Mouse (Mus musculus) mouse embryonic stem cell (cell line): ENCODE measurements around the gene Epb41l2.

Experiments
- in situ Hi-C, 2 experiments: fragments of 300-500 bp; cut with MboI; formaldehyde crosslinking; loops; 1 replicate in 1 of 2; 3 replicates in 1 of 2; pipeline ENCODE4 v1.14.3; 2019 to 2020; ENCODE audit warnings: low sequenced_read_pairs in 2 of 2, low pct_unique_long_range_greater_than_20kb in 1 of 2, mixed read lengths in 1 of 2; ENCODE audit not compliant: unreplicated experiment in 1 of 2

Gene Epb41l2

DNA sequence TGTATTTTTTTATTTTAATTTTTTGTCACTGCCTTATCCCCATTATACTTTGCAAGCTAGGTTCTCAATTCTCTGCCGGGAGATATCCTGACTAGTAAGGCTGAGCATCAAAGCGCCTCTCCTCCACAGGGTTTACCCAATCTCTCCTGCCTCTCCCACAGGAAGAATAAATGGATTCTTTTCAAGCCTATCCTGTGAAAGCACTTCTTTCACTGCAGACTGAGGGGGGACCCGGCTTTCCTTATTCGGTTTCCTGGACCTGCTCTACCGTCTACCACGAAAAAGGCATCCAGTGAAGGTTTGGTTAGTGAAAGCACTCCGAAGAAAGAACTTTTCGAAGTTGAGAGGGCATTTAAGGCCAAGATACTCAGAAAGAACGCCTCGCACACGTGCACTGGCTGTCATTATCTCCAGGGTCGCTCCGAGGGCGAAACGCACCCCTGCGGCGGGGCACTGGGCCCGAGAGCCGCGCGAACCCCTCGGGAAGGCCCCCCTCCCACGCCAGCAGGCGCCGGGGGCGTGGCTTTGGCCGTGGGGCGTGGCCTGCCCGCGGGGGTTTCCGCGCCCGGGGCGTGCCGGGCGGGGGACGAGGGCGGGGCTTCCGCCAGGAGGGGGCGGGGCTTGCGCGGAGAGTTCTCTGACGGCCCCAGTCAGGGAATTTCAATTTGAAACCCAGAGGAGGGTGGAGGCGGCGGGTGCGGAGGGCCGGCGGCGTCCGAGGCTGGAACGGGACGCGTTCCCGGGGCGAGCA, at the start of gene Epb41l2:
TSS of gene Epb41l2 (plus strand) at position 591 of the 751 bp plus-strand sequence.
- in situ Hi-C loops = no loop called here

DNA sequence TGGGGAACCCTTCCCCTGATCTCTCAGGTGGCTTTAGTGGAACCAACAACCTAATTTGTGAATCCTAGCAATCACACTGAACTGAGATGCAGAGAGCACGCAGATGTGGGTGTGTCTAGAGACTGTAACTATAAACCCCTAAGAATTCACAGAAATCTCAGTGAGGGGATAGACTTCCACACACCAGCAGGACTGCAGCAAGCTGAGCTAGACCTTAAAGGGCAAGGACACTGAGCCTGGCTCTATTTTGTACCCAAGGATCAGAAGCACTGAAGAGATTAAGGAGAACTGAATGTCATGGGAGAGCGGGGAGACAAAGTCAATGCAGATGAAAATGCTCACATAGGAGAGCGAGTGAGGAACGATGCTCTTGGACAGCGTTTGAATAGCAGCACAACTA, 49.6 kb upstream of the Epb41l2 start:
- in situ Hi-C loops = no loop called here

DNA sequence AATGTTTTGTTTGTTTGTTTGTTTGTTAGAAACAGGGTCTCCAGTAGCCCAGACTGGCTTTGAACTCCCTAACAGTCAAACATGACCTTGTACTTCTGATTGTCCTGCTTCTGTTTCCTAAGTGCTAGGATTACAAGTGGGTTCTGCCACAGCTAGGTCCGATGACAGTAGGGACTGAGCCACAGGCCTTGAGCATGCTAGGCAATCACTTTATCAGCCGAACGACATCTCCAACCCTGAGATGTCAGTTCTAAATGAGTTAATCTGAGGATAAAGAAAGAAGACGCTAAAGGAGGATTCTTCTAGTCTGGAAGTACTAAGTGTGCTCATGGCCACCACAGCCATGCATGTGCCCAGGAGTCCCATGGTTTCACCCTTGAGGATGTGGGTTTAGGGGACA, 48.9 kb upstream of the Epb41l2 start:
- in situ Hi-C loops = no loop called here

DNA sequence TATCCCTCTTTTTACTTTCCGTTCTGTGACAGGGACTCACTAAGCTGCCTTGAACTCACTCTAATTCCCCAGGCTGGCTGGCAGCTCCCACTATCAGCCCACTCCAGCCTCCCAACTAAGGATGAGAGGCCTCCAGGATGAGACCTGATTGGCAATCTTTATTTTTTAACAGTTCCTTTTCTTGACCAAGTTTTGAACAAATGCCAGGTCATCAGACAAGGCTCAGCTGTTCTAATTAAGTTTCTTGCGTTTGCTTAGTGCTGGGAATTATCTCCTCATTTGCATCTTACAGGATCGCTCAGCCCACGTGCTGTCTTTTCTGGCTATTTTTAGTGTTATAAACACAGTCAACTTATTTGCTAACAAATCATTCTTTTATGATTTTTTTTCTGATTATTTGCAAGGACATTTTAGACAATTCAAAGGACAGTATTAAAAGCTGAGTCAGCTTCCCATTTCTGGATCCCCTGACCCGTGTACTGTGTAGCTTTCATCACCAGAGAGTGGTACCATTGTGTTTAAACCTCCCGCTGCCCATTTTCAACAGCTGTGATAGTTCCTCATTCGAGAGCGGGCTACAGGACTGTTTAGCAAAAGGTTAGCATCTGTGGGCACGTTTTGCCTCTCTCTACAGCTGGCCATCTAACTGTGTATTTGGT, 47.9 kb upstream of the Epb41l2 start:
- in situ Hi-C loops = no loop called here

DNA sequence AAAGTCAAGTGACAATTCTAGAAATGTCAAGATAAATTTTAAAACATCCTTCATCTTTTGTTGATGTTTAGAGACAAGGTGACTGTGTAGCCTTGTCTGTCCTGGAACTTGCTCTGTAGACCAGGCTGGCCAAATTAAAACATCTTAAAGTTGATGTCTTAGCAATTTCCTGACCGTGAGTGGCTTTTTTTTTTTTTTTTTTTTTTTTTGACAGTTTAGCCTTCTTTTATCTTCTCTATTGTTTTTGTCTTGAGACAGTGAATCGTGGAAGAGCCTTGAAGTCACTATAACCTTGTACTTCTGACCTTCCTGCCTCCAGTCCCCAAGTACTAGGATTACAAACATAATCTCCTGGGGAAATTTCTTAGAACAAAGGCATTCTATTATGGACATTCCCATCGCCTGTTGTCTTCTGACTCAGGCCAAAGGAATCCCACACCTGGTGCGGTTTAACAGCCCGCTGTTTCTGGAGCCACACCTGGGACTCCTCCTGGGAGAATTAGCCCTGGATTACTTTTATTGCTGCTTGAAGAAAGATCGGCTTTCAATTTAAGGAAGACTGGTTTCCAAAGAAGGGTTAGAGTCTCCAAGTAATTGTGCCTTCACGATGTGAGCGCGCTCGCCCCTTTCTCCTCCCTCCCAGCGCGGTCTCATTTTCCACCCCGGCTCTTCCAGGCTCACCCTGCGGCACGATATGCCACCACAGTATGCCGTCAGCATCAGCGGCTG, 45.6 kb upstream of the Epb41l2 start:
- in situ Hi-C loops = no loop called here

DNA sequence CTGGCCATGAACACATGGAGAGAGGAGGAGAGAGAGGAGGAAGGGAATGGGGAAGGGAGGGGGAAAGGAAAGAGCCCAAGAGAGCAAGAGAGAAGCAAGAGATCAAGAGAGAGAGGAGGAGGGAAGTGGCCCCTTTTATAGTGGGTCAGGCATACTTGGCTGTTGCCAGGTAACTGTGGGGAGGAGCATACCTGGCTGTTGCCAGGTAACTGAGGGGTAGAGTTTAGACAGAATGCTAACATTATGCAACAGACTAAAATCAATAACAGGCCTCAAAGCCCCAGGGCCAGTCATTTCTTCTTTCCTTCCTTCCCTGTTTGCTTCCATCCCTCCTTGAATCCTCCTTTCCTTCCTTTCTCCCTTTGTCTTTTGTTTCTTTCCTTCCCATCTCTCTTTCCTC, 41.9 kb upstream of the Epb41l2 start:
- in situ Hi-C loops = no loop called here

DNA sequence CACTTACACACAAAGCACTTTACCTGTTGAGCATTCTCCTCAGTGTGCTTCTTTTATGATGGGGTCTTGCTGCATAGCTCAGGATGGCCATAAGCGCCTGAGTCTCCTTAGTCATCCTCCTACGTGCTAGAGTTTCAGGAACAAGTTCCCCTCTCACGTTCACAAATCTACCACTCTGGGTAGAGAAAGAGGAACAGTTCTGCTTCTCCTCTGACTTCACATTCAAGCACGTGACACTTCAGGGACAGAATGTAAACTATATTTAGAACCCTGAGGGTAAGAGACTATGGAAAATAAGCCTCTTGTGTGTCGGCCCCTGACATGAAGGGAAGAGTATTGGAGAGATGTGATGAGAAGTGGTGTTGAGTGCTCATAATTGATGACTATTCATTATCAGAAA, 41.2 kb upstream of the Epb41l2 start:
- in situ Hi-C loops = no loop called here

DNA sequence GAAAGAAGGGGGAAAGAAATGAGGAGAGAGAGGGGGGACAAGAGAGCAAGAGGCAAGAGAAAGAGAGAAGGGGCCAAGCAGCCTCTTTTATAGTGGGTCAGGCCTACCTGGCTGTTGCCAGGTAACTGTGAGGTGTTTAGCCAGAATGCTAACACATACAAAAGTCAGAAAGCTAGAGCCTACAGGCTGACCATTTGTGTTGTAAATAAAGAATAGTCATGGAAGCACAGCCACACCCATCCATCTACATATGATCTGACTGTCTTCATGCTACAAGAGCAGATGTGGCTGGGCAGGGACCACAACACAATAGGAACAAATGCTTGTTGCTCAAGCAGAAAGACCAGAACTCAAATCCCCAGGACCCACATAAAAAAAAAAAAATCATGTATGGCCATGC, 40.1 kb upstream of the Epb41l2 start:
- in situ Hi-C loops = no loop called here

DNA sequence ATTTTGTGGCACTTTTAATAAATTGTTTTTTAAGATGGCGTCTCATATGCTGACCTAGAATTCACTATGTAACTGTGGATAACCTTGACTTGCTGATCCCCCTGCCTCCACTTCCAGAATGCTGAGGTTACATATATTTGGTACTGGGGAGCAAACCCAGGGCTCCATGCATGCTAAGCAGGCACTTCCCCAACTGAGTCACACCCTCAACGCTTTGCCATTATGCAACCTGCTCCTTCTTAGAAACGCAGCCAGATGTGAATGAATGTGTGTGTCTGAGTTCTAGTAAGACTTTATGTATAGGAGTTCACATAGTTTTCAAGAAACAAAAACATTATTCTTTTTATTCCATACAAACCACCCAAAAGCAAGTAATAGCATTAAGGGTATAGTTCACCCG, 38.4 kb upstream of the Epb41l2 start:
- in situ Hi-C loops = no loop called here

DNA sequence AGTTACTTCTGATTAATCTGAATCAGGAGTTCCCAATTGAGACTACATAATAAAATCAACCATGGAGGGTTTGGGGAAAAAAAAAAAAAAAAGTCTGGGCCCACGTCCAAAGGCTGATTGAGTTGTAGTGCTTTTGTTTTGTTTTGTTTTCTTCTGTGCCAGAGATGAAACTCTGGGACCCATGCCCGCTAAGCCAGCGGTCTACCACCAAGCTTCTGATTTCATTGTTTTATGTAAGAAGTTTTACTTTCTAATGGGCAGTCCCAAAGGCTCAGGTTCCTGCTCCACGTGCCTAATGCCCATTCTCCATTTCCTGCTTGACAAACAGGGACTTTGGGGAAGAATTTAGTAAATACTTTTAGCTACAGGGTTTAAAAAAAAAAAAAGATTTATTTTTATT, 33.9 kb upstream of the Epb41l2 start:
- in situ Hi-C loops = no loop called here

DNA sequence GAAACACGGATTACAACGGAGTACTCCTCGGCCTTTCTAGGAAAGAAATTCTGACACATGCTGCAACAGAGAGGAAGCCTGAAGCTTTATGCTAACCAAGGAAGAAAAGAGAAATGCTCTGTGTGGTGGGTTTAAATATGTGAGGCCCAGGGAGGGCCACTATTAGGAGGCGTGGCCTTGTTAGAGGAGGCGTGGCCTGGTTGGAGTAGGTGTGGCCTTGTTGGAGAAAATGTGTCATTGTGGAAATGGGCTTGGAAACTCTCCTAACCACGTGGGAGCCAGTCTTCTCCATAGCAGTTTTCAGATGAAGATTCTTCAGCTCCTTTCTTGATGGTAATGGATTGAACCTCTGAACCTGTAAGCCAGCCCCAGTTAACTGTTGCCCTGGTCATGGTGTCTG, 32.1 kb upstream of the Epb41l2 start:
- in situ Hi-C loops = no loop called here

DNA sequence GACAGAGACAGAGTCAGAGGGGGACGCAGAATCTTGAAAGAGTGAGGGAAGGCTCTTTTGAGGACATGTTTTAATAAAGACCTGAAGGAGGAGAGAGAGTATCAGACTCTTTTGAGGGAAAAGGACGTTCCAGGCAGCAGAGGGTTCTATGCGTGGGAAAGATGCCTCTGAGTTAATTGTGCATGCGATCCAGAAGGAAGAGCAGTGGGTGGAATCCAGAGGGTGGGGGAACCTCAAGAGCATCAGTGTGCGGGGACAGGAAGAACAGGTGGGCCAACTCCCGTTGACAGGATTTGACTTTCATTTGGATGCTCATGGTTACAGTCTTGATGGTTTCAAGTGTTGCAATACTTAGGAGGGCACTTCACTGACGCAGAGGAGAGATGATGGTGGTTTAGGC, 29.5 kb upstream of the Epb41l2 start:
- in situ Hi-C loops = no loop called here

DNA sequence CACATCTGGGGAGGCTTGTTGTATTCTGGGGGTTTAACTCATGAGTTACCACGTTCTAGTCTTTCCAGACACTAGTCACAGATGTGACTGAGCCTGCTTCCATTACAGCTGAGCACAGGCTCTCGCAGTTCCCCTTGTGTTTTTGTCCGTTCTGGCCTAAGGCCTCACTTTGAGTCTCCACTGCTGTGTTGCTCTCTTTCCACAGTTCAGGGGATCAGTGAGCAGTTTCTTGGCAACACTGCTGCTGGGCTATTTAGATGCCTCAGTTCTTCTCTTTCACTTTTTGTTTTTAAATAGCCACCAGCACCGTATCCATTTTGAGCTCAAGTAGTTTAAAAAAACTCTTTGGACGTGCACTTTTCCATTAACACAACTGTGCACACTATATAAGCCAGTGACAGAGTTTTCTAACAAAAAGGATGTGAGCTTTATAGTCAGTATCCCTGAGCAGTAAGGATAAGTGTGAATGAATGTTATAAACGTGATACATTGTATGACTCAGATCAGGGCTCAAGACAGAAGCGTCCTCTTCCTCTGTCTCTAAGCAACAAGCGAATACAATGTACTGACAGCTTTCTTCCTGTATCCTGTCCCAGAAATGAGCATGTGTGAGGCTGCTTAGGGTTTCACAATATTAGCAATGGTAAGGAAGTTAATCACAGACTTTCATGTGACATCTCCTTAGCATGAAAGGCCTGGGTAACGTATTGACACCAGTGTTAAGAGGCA, 28.1 kb upstream of the Epb41l2 start:
- in situ Hi-C loops = no loop called here

DNA sequence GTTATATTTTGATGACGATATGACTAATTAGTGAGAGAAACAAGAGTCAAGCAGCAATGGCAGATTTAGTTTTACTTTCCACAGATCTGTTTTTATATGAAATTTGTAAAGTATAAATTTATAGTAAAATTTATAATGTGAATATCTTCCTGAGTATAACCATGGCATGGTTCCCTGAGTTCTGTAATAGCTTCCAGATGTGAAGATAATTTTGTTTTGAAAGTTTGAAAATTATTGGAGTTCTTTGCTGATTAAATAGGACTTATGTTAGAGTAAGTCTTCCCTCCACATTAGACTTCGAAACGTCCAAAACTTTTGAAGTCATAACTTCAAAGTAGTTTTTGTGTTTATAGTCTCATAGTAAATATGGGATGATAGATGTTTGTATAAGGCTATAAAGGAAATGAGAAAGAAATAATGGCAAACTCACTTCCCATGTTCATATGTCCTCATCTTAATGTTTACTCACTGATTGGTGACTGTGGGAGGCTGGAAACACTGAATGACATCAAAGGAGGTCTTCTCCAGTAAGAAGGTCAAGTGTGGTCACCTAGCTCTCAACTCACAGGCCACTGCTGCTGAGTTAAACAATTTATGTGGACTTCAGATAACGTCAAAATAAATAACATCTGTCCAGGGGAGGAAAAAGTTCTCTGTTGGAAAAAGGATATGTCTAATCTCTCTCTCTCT, 26.1 kb upstream of the Epb41l2 start:
- in situ Hi-C loops = no loop called here

DNA sequence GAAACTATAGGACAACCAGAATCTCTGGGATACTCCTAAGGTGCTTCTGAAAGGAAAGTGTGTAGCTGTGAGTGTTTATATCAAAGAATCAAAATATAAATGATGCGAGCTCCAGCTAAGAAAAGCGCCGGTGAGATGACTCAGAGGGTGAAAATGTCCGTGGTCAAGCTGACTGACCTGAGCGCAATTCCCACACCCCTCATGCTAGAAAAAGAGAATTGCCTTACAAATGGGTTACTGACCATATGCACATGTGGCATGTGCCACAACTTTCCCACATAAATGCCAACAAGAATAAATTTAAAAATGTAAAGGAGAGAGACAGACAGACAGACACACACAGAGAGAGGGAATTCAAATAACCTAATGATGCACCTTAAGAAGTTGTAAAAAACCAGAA, 18.9 kb upstream of the Epb41l2 start:
- in situ Hi-C loops = no loop called here

DNA sequence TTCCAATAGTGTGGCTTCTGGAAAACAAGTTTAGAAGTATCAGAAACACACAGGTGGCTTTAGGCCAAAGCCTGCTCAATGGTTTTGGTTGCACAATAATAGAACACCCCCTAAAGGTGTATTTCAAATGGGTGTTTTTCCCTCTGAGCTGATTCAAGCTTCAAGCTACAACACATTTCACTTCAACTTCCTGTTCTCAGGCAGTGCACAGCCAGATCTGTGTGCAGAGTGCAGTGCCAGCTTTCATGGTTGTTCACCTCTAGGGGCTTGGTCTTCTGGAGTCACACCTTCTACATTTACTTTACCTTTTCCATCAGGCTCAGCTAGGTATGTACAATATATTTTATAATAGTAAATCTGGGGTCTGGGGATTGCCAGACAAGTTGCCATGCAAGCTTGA, 16.8 kb upstream of the Epb41l2 start:
- in situ Hi-C loops = no loop called here

DNA sequence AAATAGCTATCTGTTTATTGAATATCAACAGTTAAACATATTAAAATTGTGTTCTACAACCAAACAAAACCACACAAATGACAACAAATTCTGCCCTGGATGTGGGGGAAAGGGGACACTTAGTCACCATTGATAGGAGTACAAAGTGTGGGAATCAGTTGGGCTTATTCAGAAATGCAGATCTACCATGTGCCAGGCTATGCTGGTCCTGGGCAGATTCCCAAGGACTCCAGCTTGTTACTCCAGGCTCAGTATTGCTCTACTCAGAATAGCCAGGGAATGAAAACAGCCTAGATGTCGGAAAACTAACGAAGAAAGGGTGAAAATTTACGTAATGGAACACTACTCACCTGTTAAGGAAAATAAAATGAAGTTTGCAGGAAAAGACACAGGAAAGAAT, 5.7 kb upstream of the Epb41l2 start:
- in situ Hi-C loops = no loop called here

DNA sequence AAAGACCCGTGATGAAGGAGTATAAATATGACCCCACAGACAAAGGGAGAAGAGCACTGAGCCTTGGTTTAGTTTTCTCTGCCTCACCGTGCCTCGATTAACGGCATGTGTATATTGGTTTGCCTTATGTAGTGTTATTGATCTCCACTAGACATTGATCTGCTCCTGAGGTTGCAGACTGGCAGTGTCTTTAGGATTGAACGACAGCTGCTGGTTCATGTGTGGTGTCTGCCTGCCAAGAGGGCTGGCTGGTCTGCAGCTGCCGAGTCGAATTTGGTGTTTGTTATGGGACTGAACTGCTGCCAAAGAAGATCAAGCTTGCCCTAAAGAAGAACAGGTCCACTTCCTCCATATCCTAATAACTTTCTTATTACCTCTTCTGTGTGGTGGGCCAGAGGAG, 5.2 kb upstream of the Epb41l2 start:
- in situ Hi-C loops = no loop called here
